Mouse (Mus musculus) spleen, adult 2 months (tissue): ENCODE measurements at regions not wholly inside any gene's neighbourhood (a gene's known extent, or its start where the extent isn't known, plus 50 kb on each side); places are given as distances from the start of the nearest gene placed in this dataset.

ENCODE experiments used
- CTCF ChIP-seq: fragments of 200-500 bp; IDR thresholded peaks from 2 replicates; pipeline ENCODE4 v1.5.1; 2011; ENCODE audit warnings: mild to moderate bottlenecking, inconsistent platforms; ENCODE audit not compliant: insufficient read depth, insufficient read length, insufficient replicate concordance; ENCODE audit errors: extremely low read depth
- POLR2A ChIP-seq: fragments of 200-500 bp; IDR thresholded peaks from 2 replicates; pipeline ENCODE4 v1.6.1; 2011; ENCODE audit warnings: low read depth, low read length, inconsistent platforms

DNA sequence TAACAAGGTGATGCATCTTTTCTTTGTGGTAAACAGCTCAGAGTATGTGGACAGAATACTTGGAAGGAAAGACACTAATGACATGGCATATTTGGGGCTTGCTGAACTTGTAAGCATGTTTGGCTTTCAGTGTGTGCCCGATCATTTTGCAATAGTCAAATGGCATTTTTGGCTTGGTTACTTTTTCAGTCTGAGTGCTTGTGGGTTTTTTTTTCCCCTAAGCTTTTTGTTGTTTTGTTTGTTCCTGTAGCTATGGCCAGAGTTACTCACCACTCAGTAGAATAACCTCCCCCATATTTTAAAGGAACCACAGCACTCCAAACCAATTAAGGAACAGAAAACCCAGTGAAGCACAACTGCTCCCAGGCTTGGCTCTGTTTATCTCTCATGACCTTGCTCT, 240.2 kb downstream of the Ahr start:
- TF ChIP-seq POLR2A (no peak), CTCF (no peak)
